Mouse (Mus musculus): ENCODE measurements around the gene Cnr2.

Gene Cnr2

GRCm38 (mm10) chr4:135967086-135967760 lies 72.0 kb downstream of the Cnr2 start:
- no peak for DNase-seq

DNA sequence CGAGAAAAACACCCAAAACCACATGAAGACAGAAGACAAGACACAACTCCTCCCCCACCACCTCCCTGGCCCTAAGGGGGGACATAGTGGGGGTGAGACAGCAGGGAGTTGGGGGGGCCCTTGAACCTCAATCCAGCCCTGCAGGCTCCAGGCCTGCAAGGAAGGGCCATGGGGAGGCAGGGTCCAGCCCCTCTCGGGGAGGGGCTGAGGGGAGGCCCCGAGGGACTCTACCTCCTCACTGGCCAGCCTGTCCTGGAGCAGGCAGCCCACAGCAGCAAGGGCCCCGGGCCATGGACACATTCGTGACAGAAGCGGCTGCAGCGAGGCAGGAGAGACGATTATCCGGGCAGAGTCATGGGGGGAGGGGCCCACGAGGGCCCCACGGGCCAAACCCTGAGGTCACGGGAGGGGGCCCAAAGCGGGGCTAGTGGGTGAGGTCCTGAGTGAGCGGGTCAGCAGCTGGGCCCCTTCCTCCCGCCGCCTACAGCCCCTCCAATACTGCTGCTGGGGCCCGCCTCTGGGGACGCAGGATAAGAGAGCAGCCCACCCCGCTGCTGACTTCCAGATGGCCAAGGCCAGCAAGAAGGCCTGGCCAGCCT lies 73.2 kb downstream of the Cnr2 start:
- DNase-seq, result no peak

DNA sequence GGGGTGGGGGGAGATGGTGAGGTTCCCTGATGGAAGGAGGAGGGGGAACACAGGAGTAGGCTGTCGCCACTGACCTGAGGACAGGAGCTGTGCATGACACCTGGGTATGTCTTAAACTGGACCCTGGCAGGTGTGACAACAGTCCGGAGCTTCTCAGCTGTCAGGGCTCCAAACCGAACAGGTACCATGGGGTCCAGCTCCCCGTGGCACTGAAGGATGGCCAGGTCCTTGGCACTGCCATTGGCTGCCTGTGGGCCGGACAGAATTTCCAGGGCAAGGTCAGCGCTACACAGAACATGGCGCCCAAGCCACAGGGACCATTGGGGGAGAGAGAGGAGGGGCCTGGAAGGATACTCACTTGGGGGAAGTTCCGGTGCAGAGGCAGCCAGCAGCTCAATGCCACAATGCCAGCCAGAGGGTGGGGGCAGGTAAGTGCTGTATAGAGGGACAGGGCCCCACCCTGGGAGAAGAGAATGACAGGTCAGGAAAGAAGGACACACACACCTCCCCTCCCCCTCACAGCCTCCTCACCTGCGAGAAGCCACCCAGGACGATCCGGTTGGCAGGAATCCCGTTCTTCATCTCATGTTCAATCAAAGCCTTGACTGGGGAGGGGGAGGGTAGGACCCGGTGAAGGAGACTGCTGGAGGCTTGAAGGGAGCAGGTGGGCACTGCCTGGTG lies 74.0 kb downstream of the Cnr2 start:
- no peak for DNase-seq
